9 mouse cellular contexts compared by ENCODE assay signal in the genomic region with DNA sequence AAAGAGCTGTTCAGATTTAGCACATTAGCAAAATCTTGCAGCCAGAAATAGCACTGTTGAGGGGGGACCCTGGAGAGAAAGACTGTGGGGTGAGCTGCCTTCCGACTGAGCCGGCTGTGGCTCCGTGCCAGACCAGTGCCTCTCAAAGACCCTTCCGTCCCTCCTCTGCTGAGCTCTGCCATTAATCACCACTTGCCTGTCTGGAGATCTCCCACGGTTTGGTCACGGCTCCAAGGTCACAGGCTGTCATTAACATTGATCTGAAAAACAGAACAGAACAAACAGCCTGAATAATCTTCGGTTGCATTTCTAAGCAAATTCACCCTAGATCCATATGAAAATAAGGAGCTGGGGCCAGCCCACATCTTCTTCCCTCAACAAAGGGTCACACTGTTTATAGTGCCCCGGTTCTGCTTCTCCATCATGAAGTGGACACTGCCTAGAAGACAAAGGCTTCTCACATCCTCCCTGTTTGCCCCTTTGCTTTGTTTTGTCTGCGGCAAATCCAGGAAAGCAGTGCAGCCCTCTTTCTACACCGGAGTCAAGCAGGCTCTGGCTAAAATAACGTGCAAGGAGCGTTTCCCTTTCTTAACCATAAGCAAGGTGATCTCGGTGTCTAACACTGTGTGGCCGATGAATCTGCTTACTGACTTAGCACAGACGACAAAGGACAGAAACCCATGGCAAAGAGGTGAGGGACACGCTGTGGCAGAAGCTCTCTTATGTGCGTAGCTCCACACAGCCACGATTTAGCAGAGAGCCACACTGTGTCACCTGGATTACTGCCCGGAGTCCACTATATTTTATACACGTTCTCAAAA. TPM values are rescaled to one million over a fixed set of nuclear protein-coding genes. Genes with fewer than 3 reads are reported as not detected.
A peak's percentile ranks its signal among the peaks of the same experiment; 100 is the strongest.
DNase-seq lines count a peak whose midpoint lies in the region; ATAC-seq and TF ChIP-seq lines count a peak whose summit lies in the region.
"Had no signal": no experiment of that assay in that cellular context is flagged by ENCODE, and none has a peak within 500 bp of the region (broad histone marks: within the 10 kb centered on the region; RNA-seq: fewer than 3 reads in every experiment).

No protein-coding gene starts in this region.

- no peaks in the 10 kb centered on the region for H3K27me3 ChIP-seq in heart, embryonic 15.5 days
- no peaks in the 10 kb centered on the region for H3K27me3 ChIP-seq in heart, adult 2 months (ENCODE audit: control insufficient read depth, insufficient read depth, low read length)
- 0 out of 2 replicates have a peak, but pooled peaks cover 3% of the 10 kb centered on the region for H3K27me3 ChIP-seq in forebrain, embryonic 14.5 days (replicated peaks; ENCODE audit: control insufficient read depth, insufficient read depth, low read length)
- no peaks in the 10 kb centered on the region for H3K27me3 ChIP-seq in intestine, postnatal 0 days (replicated peaks; ENCODE audit: control insufficient read depth, insufficient read depth, low read length)
- no peaks in the 10 kb centered on the region for H3K27me3 ChIP-seq in stomach, embryonic 16.5 days (ENCODE audit: control insufficient read depth, insufficient read depth, low read length)
- H3K27me3 ChIP-seq: CH12.LX had no signal

- peak overlapping the region; percentile 56 for H3K4me2 ChIP-seq in heart, embryonic 15.5 days
- H3K4me2 ChIP-seq in forebrain, embryonic 14.5 days (ENCODE audit: low read length) = peak overlapping the region; percentile 37
- peak overlapping the region; percentile 30; the same call in 1 of the 2 replicates for H3K4me2 ChIP-seq in intestine, postnatal 0 days (replicated peaks; ENCODE audit: low read depth)
- H3K4me2 ChIP-seq in stomach, embryonic 16.5 days (ENCODE audit: low read depth, low read length) = peak overlapping the region; percentile 40

- no peaks in the 10 kb centered on the region for H3K9me3 ChIP-seq in heart, embryonic 15.5 days (replicated peaks)
- H3K9me3 ChIP-seq in forebrain, embryonic 14.5 days (replicated peaks; ENCODE audit: control insufficient read depth, low read length) = no peaks in the 10 kb centered on the region
- H3K9me3 ChIP-seq in intestine, postnatal 0 days (ENCODE audit: control insufficient read depth) = no peaks in the 10 kb centered on the region
- H3K9me3 ChIP-seq in stomach, embryonic 16.5 days (replicated peaks; ENCODE audit: control insufficient read depth, low read length) = no peaks in the 10 kb centered on the region

- WGBS in heart, embryonic 15.5 days = 28% methylated on average over 20 of the region's 20 CpGs
- 30% methylated on average over 20 of the region's 20 CpGs for WGBS in heart, adult 2 months
- 23% methylated on average over 20 of the region's 20 CpGs for WGBS in forebrain, embryonic 14.5 days
- WGBS in intestine, postnatal 0 days = 30% methylated on average over 20 of the region's 20 CpGs
- WGBS in stomach, embryonic 16.5 days = 22% methylated on average over 20 of the region's 20 CpGs

- peak overlapping the region; percentile 31 for H3K9ac ChIP-seq in heart, embryonic 15.5 days
- no peak overlapping the region for H3K9ac ChIP-seq in heart, adult 2 months (ENCODE audit: low read depth, low read length)
- H3K9ac ChIP-seq in forebrain, embryonic 14.5 days (ENCODE audit: low read length) = peak overlapping the region; percentile 56
- no peak overlapping the region for H3K9ac ChIP-seq in intestine, postnatal 0 days (ENCODE audit: low read depth, low read length)
- peak overlapping the region; percentile 20; the same call in 1 of the 2 replicates for H3K9ac ChIP-seq in stomach, embryonic 16.5 days (ENCODE audit: low read length)

- H3K4me3 ChIP-seq in heart, embryonic 15.5 days = peak overlapping the region; percentile 17
- no peak overlapping the region for H3K4me3 ChIP-seq in heart, adult 2 months
- H3K4me3 ChIP-seq in forebrain, embryonic 14.5 days (ENCODE audit: low read depth, low read length) = no peak overlapping the region
- no peak overlapping the region for H3K4me3 ChIP-seq in intestine, postnatal 0 days (ENCODE audit: low read depth, low read length)
- H3K4me3 ChIP-seq in stomach, embryonic 16.5 days (replicated peaks; ENCODE audit: low read length) = peak overlapping the region; percentile 13

- no peaks in the 10 kb centered on the region for H3K79me2 ChIP-seq in heart, adult 2 months (replicated peaks; ENCODE audit: control insufficient read depth, insufficient read depth, low read length)

- peak overlapping the region; percentile 70 for H3K27ac ChIP-seq in heart, embryonic 15.5 days
- no peak overlapping the region for H3K27ac ChIP-seq in heart, adult 2 months
- H3K27ac ChIP-seq in forebrain, embryonic 14.5 days (ENCODE audit: low read depth, low read length) = peak overlapping the region; percentile 75
- H3K27ac ChIP-seq in intestine, postnatal 0 days (ENCODE audit: low read depth, low read length) = no peak overlapping the region
- H3K27ac ChIP-seq in stomach, embryonic 16.5 days (ENCODE audit: low read length) = 0 out of 2 replicates have a peak overlapping the region, but pooled peaks have one; percentile 7

- no peaks in the 10 kb centered on the region for H3K36me3 ChIP-seq in heart, embryonic 15.5 days
- H3K36me3 ChIP-seq in heart, adult 2 months (ENCODE audit: control insufficient read depth, insufficient read depth, low read length) = no peaks in the 10 kb centered on the region
- no peaks in the 10 kb centered on the region for H3K36me3 ChIP-seq in forebrain, embryonic 14.5 days (ENCODE audit: control insufficient read depth, insufficient read depth, low read length)
- no peaks in the 10 kb centered on the region for H3K36me3 ChIP-seq in intestine, postnatal 0 days (ENCODE audit: control insufficient read depth, insufficient read depth)
- no peaks in the 10 kb centered on the region for H3K36me3 ChIP-seq in stomach, embryonic 16.5 days (ENCODE audit: control insufficient read depth, insufficient read depth, low read length)

- peaks cover 18% of the 10 kb centered on the region for H3K4me1 ChIP-seq in heart, embryonic 15.5 days (replicated peaks)
- no peaks in the 10 kb centered on the region for H3K4me1 ChIP-seq in heart, adult 2 months (ENCODE audit: control insufficient read depth, insufficient read depth, low read length)
- peaks cover 24% of the 10 kb centered on the region for H3K4me1 ChIP-seq in forebrain, embryonic 14.5 days (ENCODE audit: control insufficient read depth, insufficient read depth, low read length)
- no peaks in the 10 kb centered on the region for H3K4me1 ChIP-seq in intestine, postnatal 0 days (replicated peaks; ENCODE audit: control insufficient read depth, insufficient read depth, low read length)
- H3K4me1 ChIP-seq in stomach, embryonic 16.5 days (ENCODE audit: control insufficient read depth, insufficient read depth, low read length) = peaks cover 16% of the 10 kb centered on the region

- ATAC-seq in heart, embryonic 15.5 days (replicated peaks; ENCODE audit: insufficient number of reproducible peaks, insufficient read depth, low FRiP score, low read depth) = peak; percentile 66
- ATAC-seq in forebrain, embryonic 14.5 days = peak; percentile 87
- no peak for ATAC-seq in intestine, postnatal 0 days
- no peak for ATAC-seq in stomach, embryonic 16.5 days (ENCODE audit: insufficient read depth, low FRiP score)

- TF ChIP-seq EP300 in heart, adult 2 months (IDR thresholded peaks at IDR 0.05; ENCODE audit: insufficient read depth, low read depth, low read length) = no peak

- TF ChIP-seq POLR2A in heart, adult 2 months (IDR thresholded peaks at IDR 0.05; ENCODE audit: insufficient read depth, low read depth, low read length) = no peak

- DNase-seq in heart, adult 2 months = no peak
- DNase-seq in cerebellum, adult 11-12 months = peak; percentile 32
- DNase-seq in forebrain, embryonic 14.5 days (ENCODE audit: low spot score) = peak; percentile 76
- peak; percentile 89 for DNase-seq in mesoderm, embryonic 11.5 days (ENCODE audit: low read depth, low spot score)
- DNase-seq in gastrocnemius, postnatal 4 days (ENCODE audit: low spot score in 2 of 2) = no peak

- intact Hi-C loops in heart, adult 2 months (cut with DNase I) = no loop called here

- no peak for TF ChIP-seq CTCF in heart, adult 2 months (IDR thresholded peaks at IDR 0.05)
- TF ChIP-seq CTCF in intestine, postnatal 0 days (IDR thresholded peaks at IDR 0.05; ENCODE audit: low read depth) = no peak

RNA-seq across cellular contexts. Expression of gene Ttc30a1, which starts 47.5 kb away (rescaled TPM):
- polyA plus RNA-seq in heart, embryonic 15.5 days (2015; fragmentation: Nextera tagmentation; extraction: Ambion mirVana) = 4.8 and 5.9 TPM in 2 replicates
- 1 to 10 TPM; 3.1 to 4.0 TPM for total RNA-seq in heart, adult 2 months (2021)
- 2.4 and 4.0 TPM in 2 replicates for polyA plus RNA-seq in heart, adult 2 months (2012; rRNA removed)
- 8.8 and 10.4 TPM in 2 replicates for polyA plus RNA-seq in forebrain, embryonic 14.5 days (2014; fragmentation: Nextera tagmentation; extraction: Ambion mirVana)
- 2.4 and 2.6 TPM in 2 replicates for polyA plus RNA-seq in intestine, postnatal 0 days (2015; fragmentation: Nextera tagmentation; extraction: Ambion mirVana)
- polyA plus RNA-seq in stomach, embryonic 16.5 days (2015; fragmentation: Nextera tagmentation; extraction: Ambion mirVana) = 7.2 and 7.6 TPM in 2 replicates
- 1 to 10 TPM; 2.0 to 2.5 TPM for total RNA-seq in gastrocnemius, postnatal 4 days (2021)
- total RNA-seq: CH12.LX had no signal

RNA-seq across cellular contexts. Expression of gene Ttc30a2, which starts 51.3 kb away (rescaled TPM):
- 0.76 and 0.78 TPM in 2 replicates for polyA plus RNA-seq in heart, embryonic 15.5 days (2015; fragmentation: Nextera tagmentation; extraction: Ambion mirVana)
- 1 to 10 TPM; 2.3 TPM for total RNA-seq in heart, adult 2 months (2021)
- 0.76 and 1.7 TPM in 2 replicates for polyA plus RNA-seq in heart, adult 2 months (2012; rRNA removed)
- 0.90 and 1.6 TPM in 2 replicates for polyA plus RNA-seq in forebrain, embryonic 14.5 days (2014; fragmentation: Nextera tagmentation; extraction: Ambion mirVana)
- polyA plus RNA-seq in intestine, postnatal 0 days (2015; fragmentation: Nextera tagmentation; extraction: Ambion mirVana) = 0.13 and 0.23 TPM in 2 replicates
- 0.35 and 0.67 TPM in 2 replicates for polyA plus RNA-seq in stomach, embryonic 16.5 days (2015; fragmentation: Nextera tagmentation; extraction: Ambion mirVana)
- total RNA-seq in gastrocnemius, postnatal 4 days (2021) = under 1 TPM; 0.21 to 0.22 TPM
- total RNA-seq: CH12.LX had no signal

Comparison
In these comparisons a context has a peak if more than half of its experiments do, and no peak if none do; other contexts are left out.
1. H3K27ac ChIP-seq: peak in heart, embryonic 15.5 days (single experiment), forebrain, embryonic 14.5 days (single experiment) and stomach, embryonic 16.5 days (single experiment); none in heart, adult 2 months (single experiment) and intestine, postnatal 0 days (single experiment).
2. H3K4me3 ChIP-seq: peak in heart, embryonic 15.5 days (single experiment) and stomach, embryonic 16.5 days (single experiment); none in heart, adult 2 months (single experiment), forebrain, embryonic 14.5 days (single experiment) and intestine, postnatal 0 days (single experiment).
3. H3K9ac ChIP-seq: peak in heart, embryonic 15.5 days (single experiment), forebrain, embryonic 14.5 days (single experiment) and stomach, embryonic 16.5 days (single experiment); none in heart, adult 2 months (single experiment) and intestine, postnatal 0 days (single experiment).
4. ATAC-seq: peak in heart, embryonic 15.5 days (single experiment) and forebrain, embryonic 14.5 days (single experiment); none in intestine, postnatal 0 days (single experiment) and stomach, embryonic 16.5 days (single experiment).
5. DNase-seq: peak in cerebellum, adult 11-12 months (single experiment), forebrain, embryonic 14.5 days (single experiment) and mesoderm, embryonic 11.5 days (single experiment); none in heart, adult 2 months (0 of 2) and gastrocnemius, postnatal 4 days (0 of 2).
6. Peak in every context shown above with its lines, with median percentiles within 50 percentile points of each other: H3K4me2 ChIP-seq.